Mouse (Mus musculus) liver, adult 2 months (tissue): ENCODE data around the gene Lrrc20. TPM values are rescaled to one million over a fixed set of nuclear protein-coding genes. Genes with fewer than 3 reads are reported as not detected.
A peak's percentile ranks its signal among the peaks of the same experiment; 100 is the strongest.
"Not testable (repeated sequence)": the region's sequence is repeated elsewhere in the genome, so short reads cannot be mapped to it uniquely, and the experiment has no call there.

ENCODE experiments used
- DNase-seq: peaks from one replicate; pipeline ENCODE4 v3.0.0-alpha.2; 2011; ENCODE audit warnings: low read depth, low spot score; ENCODE audit errors: extremely low read depth
- H3K27ac ChIP-seq: fragments of 200-500 bp; replicated peaks from 2 replicates; pipeline ENCODE4 v1.5.1; 2012; ENCODE audit warnings: low read depth, mild to moderate bottlenecking, control low read depth, inconsistent platforms, low read length; ENCODE audit not compliant: insufficient read depth
- H3K27me3 ChIP-seq: fragments of 200-500 bp; 2 replicates; pipeline ENCODE4 v1.6.1; 2012; ENCODE audit warnings: mild to moderate bottlenecking, moderate library complexity, low read length, inconsistent platforms; ENCODE audit not compliant: control insufficient read depth, insufficient read depth
- H3K36me3 ChIP-seq: fragments of 200-500 bp; 2 replicates; pipeline ENCODE4 v1.6.1; 2012; ENCODE audit warnings: low read length, inconsistent platforms; ENCODE audit not compliant: control insufficient read depth, insufficient read depth
- H3K4me1 ChIP-seq: fragments of 200-500 bp; 2 replicates; pipeline ENCODE4 v1.6.1; 2011; ENCODE audit warnings: low read length; ENCODE audit not compliant: control insufficient read depth, insufficient read depth
- H3K4me3 ChIP-seq: fragments of 200-500 bp; 2 replicates; pipeline ENCODE4 v1.5.1; 2011; ENCODE audit warnings: low read depth, mild to moderate bottlenecking, control low read depth, low read length, moderate library complexity; ENCODE audit not compliant: insufficient read depth
- H3K79me2 ChIP-seq: fragments of 200-500 bp; 2 replicates; pipeline ENCODE4 v1.6.1; 2012; ENCODE audit warnings: inconsistent platforms, mild to moderate bottlenecking, low read length, moderate library complexity; ENCODE audit not compliant: control insufficient read depth, insufficient read depth
- H3K9ac ChIP-seq: fragments of 200-500 bp; 2 replicates; pipeline ENCODE4 v1.6.1; 2012; ENCODE audit warnings: low read depth, mild to moderate bottlenecking, control low read depth, inconsistent platforms, low read length
- CTCF ChIP-seq: fragments of 200-500 bp; IDR thresholded peaks from 2 replicates; pipeline ENCODE4 v1.5.1; 2011; ENCODE audit warnings: low read depth, low read length, control low read depth
- POLR2A ChIP-seq: fragments of 200-500 bp; IDR thresholded peaks from 2 replicates; pipeline ENCODE4 v1.6.1; 2011; ENCODE audit warnings: low read length, control low read depth; ENCODE audit not compliant: insufficient read depth; ENCODE audit errors: extremely low read depth
- WGBS: fragments of 180-500 bp; shearing (Covaris S2); methylation state at CpG from one replicate; pipeline ENCODE4 v1.1.7; 2018; 5-methylcytosine and 5-hydroxymethylcytosine counted together
- polyA plus RNA-seq: library from polyadenylated mRNA; depleted of rRNA; stranded (reverse); fragments of >200 nt; gene quantifications from 2 replicates; pipeline ENCODE4 v1.2.3, GENCODE M21; 2012
- total RNA-seq: library from RNA; depleted of rRNA; stranded (reverse); fragments of >200 nt; gene quantifications from 2 replicates; pipeline ENCODE4 v1.2.3, GENCODE M21; 2014

Gene Lrrc20
- total and polyA plus RNA-seq, 2 experiments = 2.4 to 4.8 TPM

GRCm38 (mm10) chr10:61614311-61614710 lies 138.7 kb downstream of the Lrrc20 start:
- H3K4me3 ChIP-seq = no peak overlapping the region
- no peak overlapping the region for H3K27ac ChIP-seq
- H3K27me3 ChIP-seq = no peaks in the 10 kb centered on the region
- TF ChIP-seq CTCF = no peak
- no peaks in the 10 kb centered on the region for H3K4me1 ChIP-seq
- DNase-seq = no peak
- H3K36me3 ChIP-seq = no peaks in the 10 kb centered on the region
- H3K79me2 ChIP-seq = no peaks in the 10 kb centered on the region
- no peak overlapping the region for H3K9ac ChIP-seq
- 92% methylated on average over 7 of the region's 7 CpGs for WGBS

GRCm38 (mm10) chr10:61618528-61618927 lies 142.9 kb downstream of the Lrrc20 start:
- 79% methylated on average over 2 of the region's 2 CpGs for WGBS
- Histone ChIP-seq H3K4me3 (no peak overlapping the region), H3K27ac (no peak overlapping the region), H3K9ac (no peak overlapping the region), H3K27me3 (no peaks in the 10 kb centered on the region), H3K79me2 (no peaks in the 10 kb centered on the region), H3K36me3 (no peaks in the 10 kb centered on the region), H3K4me1 (no peaks in the 10 kb centered on the region)
- no peak for DNase-seq
- TF ChIP-seq POLR2A = no peak
- no peak for TF ChIP-seq CTCF

GRCm38 (mm10) chr10:61621681-61622080 lies 146.1 kb downstream of the Lrrc20 start:
- Histone ChIP-seq H3K27ac (no peak overlapping the region), H3K4me3 (no peak overlapping the region), H3K79me2 (no peaks in the 10 kb centered on the region), H3K4me1 (peaks cover 2% of the 10 kb centered on the region; the same call in 1 of the 2 replicates), H3K27me3 (peaks cover 6% of the 10 kb centered on the region), H3K9ac (no peak overlapping the region), H3K36me3 (no peaks in the 10 kb centered on the region)
- WGBS = 34% methylated on average over 9 of the region's 9 CpGs
- peak; percentile 78 for DNase-seq
- no peak for TF ChIP-seq POLR2A
- no peak for TF ChIP-seq CTCF

- not testable (repeated sequence) for H3K9ac ChIP-seq, H3K27ac ChIP-seq, H3K27me3 ChIP-seq, H3K4me1 ChIP-seq, H3K79me2 ChIP-seq, H3K4me3 ChIP-seq, DNase-seq, H3K36me3 ChIP-seq
- 78% methylated on average over 3 of the region's 3 CpGs for WGBS
Measured at GRCm38 (mm10) chr10:61623874-61624273, 148.3 kb downstream of the Lrrc20 start.

GRCm38 (mm10) chr10:61624771-61625170 lies 149.2 kb downstream of the Lrrc20 start:
- Histone ChIP-seq H3K4me1 (peaks cover 2% of the 10 kb centered on the region; the same call in 1 of the 2 replicates), H3K27ac (no peak overlapping the region), H3K79me2 (no peaks in the 10 kb centered on the region), H3K36me3 (no peaks in the 10 kb centered on the region), H3K9ac (no peak overlapping the region), H3K27me3 (peaks cover 6% of the 10 kb centered on the region), H3K4me3 (no peak overlapping the region)
- TF ChIP-seq POLR2A = no peak
- TF ChIP-seq CTCF = no peak
- 46% methylated on average over 5 of the region's 5 CpGs for WGBS
- no peak for DNase-seq

- H3K36me3 ChIP-seq = no peaks in the 10 kb centered on the region
- peaks cover 6% of the 10 kb centered on the region for H3K27me3 ChIP-seq
- WGBS = 9% methylated on average over 74 of the region's 74 CpGs
- H3K4me3 ChIP-seq = peak overlapping the region; percentile 27; the same call in 1 of the 2 replicates
- H3K4me1 ChIP-seq = peaks cover 2% of the 10 kb centered on the region; the same call in 1 of the 2 replicates
- no peak overlapping the region for H3K9ac ChIP-seq
- H3K27ac ChIP-seq = no peak overlapping the region
- DNase-seq = no peak
- TF ChIP-seq CTCF (no peak), POLR2A (no peak)
- no peaks in the 10 kb centered on the region for H3K79me2 ChIP-seq
Measured at GRCm38 (mm10) chr10:61625381-61626257, 150.0 kb downstream of the Lrrc20 start.
